Mouse (Mus musculus): ENCODE results near the gene Bap1. TPM values are rescaled to one million over a fixed set of nuclear protein-coding genes. Genes with fewer than 3 reads are reported as not detected.

The Bap1 gene
- polyA plus RNA-seq, 1 experiment from 2014 or later: 20.7 TPM

GRCm38 (mm10) chr14:31240528-31240927 lies 10.7 kb upstream of the Bap1 start:
- H3K27me3 ChIP-seq (replicated peaks; ENCODE audit: control insufficient read depth, insufficient read depth, low read length): no peaks in the 10 kb centered on the region
- no peak for ATAC-seq
- no peak overlapping the region for H3K9ac ChIP-seq (ENCODE audit: low read depth, low read length)
- no peak overlapping the region for H3K4me3 ChIP-seq (ENCODE audit: low read depth, low read length)
- H3K9me3 ChIP-seq (ENCODE audit: control insufficient read depth): no peaks in the 10 kb centered on the region
- H3K4me2 ChIP-seq (replicated peaks; ENCODE audit: low read depth): no peak overlapping the region
- no peaks in the 10 kb centered on the region for H3K4me1 ChIP-seq (replicated peaks; ENCODE audit: control insufficient read depth, insufficient read depth, low read length)
- H3K36me3 ChIP-seq (ENCODE audit: control insufficient read depth, insufficient read depth): peaks cover 9% of the 10 kb centered on the region; the same call in 1 of the 2 replicates
- 75% methylated on average over 3 of the region's 3 CpGs for WGBS
- no peak overlapping the region for H3K27ac ChIP-seq (ENCODE audit: low read depth, low read length)
- no peak for TF ChIP-seq CTCF (IDR thresholded peaks at IDR 0.05; ENCODE audit: low read depth)

GRCm38 (mm10) chr14:31244777-31245176 lies 6.5 kb upstream of the Bap1 start:
- H3K27ac ChIP-seq (ENCODE audit: low read depth, low read length): no peak overlapping the region
- H3K27me3 ChIP-seq (replicated peaks; ENCODE audit: control insufficient read depth, insufficient read depth, low read length): no peaks in the 10 kb centered on the region
- ATAC-seq: no peak
- H3K4me3 ChIP-seq (ENCODE audit: low read depth, low read length): no peak overlapping the region
- H3K9ac ChIP-seq (ENCODE audit: low read depth, low read length): no peak overlapping the region
- TF ChIP-seq CTCF (IDR thresholded peaks at IDR 0.05; ENCODE audit: low read depth): no peak
- H3K4me1 ChIP-seq (replicated peaks; ENCODE audit: control insufficient read depth, insufficient read depth, low read length): no peaks in the 10 kb centered on the region
- H3K4me2 ChIP-seq (replicated peaks; ENCODE audit: low read depth): no peak overlapping the region
- 92% methylated on average over 1 of the region's 1 CpGs for WGBS
- no peaks in the 10 kb centered on the region; the same call in 1 of the 2 replicates for H3K36me3 ChIP-seq (ENCODE audit: control insufficient read depth, insufficient read depth)
- H3K9me3 ChIP-seq (ENCODE audit: control insufficient read depth): no peaks in the 10 kb centered on the region

GRCm38 (mm10) chr14:31245946-31246345 lies 5.3 kb upstream of the Bap1 start:
- Histone ChIP-seq H3K36me3 (ENCODE audit: control insufficient read depth, insufficient read depth) (no peaks in the 10 kb centered on the region; the same call in 1 of the 2 replicates), H3K4me3 (ENCODE audit: low read depth, low read length) (no peak overlapping the region), H3K4me1 (replicated peaks; ENCODE audit: control insufficient read depth, insufficient read depth, low read length) (no peaks in the 10 kb centered on the region), H3K9me3 (ENCODE audit: control insufficient read depth) (no peaks in the 10 kb centered on the region), H3K9ac (ENCODE audit: low read depth, low read length) (no peak overlapping the region), H3K4me2 (replicated peaks; ENCODE audit: low read depth) (no peak overlapping the region), H3K27me3 (replicated peaks; ENCODE audit: control insufficient read depth, insufficient read depth, low read length) (no peaks in the 10 kb centered on the region), H3K27ac (ENCODE audit: low read depth, low read length) (no peak overlapping the region)
- no peak for TF ChIP-seq CTCF (IDR thresholded peaks at IDR 0.05; ENCODE audit: low read depth)
- no peak for ATAC-seq
- WGBS: 87% methylated on average over 1 of the region's 1 CpGs

GRCm38 (mm10) chr14:31248396-31248795 lies 2.9 kb upstream of the Bap1 start:
- no peak overlapping the region for H3K4me3 ChIP-seq (ENCODE audit: low read depth, low read length)
- H3K27ac ChIP-seq (ENCODE audit: low read depth, low read length): no peak overlapping the region
- H3K4me2 ChIP-seq (replicated peaks; ENCODE audit: low read depth): no peak overlapping the region
- ATAC-seq: no peak
- no peaks in the 10 kb centered on the region for H3K27me3 ChIP-seq (replicated peaks; ENCODE audit: control insufficient read depth, insufficient read depth, low read length)
- WGBS: 65% methylated on average over 6 of the region's 6 CpGs
- no peak for TF ChIP-seq CTCF (IDR thresholded peaks at IDR 0.05; ENCODE audit: low read depth)
- H3K36me3 ChIP-seq (ENCODE audit: control insufficient read depth, insufficient read depth): peaks cover 3% of the 10 kb centered on the region; the same call in 1 of the 2 replicates
- no peaks in the 10 kb centered on the region for H3K4me1 ChIP-seq (replicated peaks; ENCODE audit: control insufficient read depth, insufficient read depth, low read length)
- H3K9me3 ChIP-seq (ENCODE audit: control insufficient read depth): no peaks in the 10 kb centered on the region
- H3K9ac ChIP-seq (ENCODE audit: low read depth, low read length): no peak overlapping the region

- Histone ChIP-seq H3K4me2 (replicated peaks; ENCODE audit: low read depth) (peak overlapping the region; percentile 81), H3K4me3 (ENCODE audit: low read depth, low read length) (peak overlapping the region; percentile 71), H3K9me3 (ENCODE audit: control insufficient read depth) (no peaks in the 10 kb centered on the region), H3K27ac (ENCODE audit: low read depth, low read length) (peak overlapping the region; percentile 85), H3K27me3 (replicated peaks; ENCODE audit: control insufficient read depth, insufficient read depth, low read length) (no peaks in the 10 kb centered on the region), H3K36me3 (ENCODE audit: control insufficient read depth, insufficient read depth) (peaks cover 24% of the 10 kb centered on the region), H3K9ac (ENCODE audit: low read depth, low read length) (peak overlapping the region; percentile 85), H3K4me1 (replicated peaks; ENCODE audit: control insufficient read depth, insufficient read depth, low read length) (no peaks in the 10 kb centered on the region)
- no peak for TF ChIP-seq CTCF (IDR thresholded peaks at IDR 0.05; ENCODE audit: low read depth)
- ATAC-seq: 0 out of 2 replicates have a peak, but pooled peaks have one; percentile 3
- WGBS: 16% methylated on average over 38 of the region's 38 CpGs
Measured at GRCm38 (mm10) chr14:31250222-31251083, 797 bp upstream of the Bap1 start.

- Histone ChIP-seq H3K4me3 (ENCODE audit: low read depth, low read length) (peak overlapping the region; percentile 71), H3K4me1 (replicated peaks; ENCODE audit: control insufficient read depth, insufficient read depth, low read length) (no peaks in the 10 kb centered on the region), H3K4me2 (replicated peaks; ENCODE audit: low read depth) (peak overlapping the region; percentile 81), H3K9me3 (ENCODE audit: control insufficient read depth) (no peaks in the 10 kb centered on the region), H3K9ac (ENCODE audit: low read depth, low read length) (peak overlapping the region; percentile 85), H3K27me3 (replicated peaks; ENCODE audit: control insufficient read depth, insufficient read depth, low read length) (no peaks in the 10 kb centered on the region), H3K36me3 (ENCODE audit: control insufficient read depth, insufficient read depth) (peaks cover 34% of the 10 kb centered on the region), H3K27ac (ENCODE audit: low read depth, low read length) (0 out of 2 replicates have a peak overlapping the region, but pooled peaks have one; percentile 2)
- ATAC-seq: peak; percentile 23
- WGBS: under 1% methylated on average over 18 of the region's 18 CpGs
- TF ChIP-seq CTCF (IDR thresholded peaks at IDR 0.05; ENCODE audit: low read depth): no peak
Measured at GRCm38 (mm10) chr14:31251626-31252025, 376 bp downstream of the Bap1 start.

Data from intestine, postnatal 0 days (tissue).